Mouse (Mus musculus) R1 (cell line): ENCODE data around the gene Nktr.

Source experiments
- DNase-seq: peaks from one replicate; pipeline ENCODE4 v3.0.0-alpha.2; 2018; ENCODE audit warnings: low read depth, low spot score

Gene Nktr

GRCm38 (mm10) chr9:121761091-121761665 lies 42.2 kb downstream of the Nktr start:
- DNase-seq = no peak

GRCm38 (mm10) chr9:121761787-121762186 lies 42.8 kb downstream of the Nktr start:
- no peak for DNase-seq

GRCm38 (mm10) chr9:121762248-121762647 lies 43.3 kb downstream of the Nktr start:
- no peak for DNase-seq

GRCm38 (mm10) chr9:121762761-121763160 lies 43.8 kb downstream of the Nktr start:
- no peak for DNase-seq

- no peak for DNase-seq
These were observed 44.7 kb downstream of the Nktr start for GRCm38 (mm10) chr9:121763716-121764115.

- DNase-seq = no peak
These were observed 46.3 kb downstream of the Nktr start for GRCm38 (mm10) chr9:121765166-121765855.

- no peak for DNase-seq
These were observed 53.4 kb downstream of the Nktr start for GRCm38 (mm10) chr9:121772412-121772811.

- no peak for DNase-seq
These were observed 57.0 kb downstream of the Nktr start for GRCm38 (mm10) chr9:121775951-121776350.

- no peak for DNase-seq
These were observed 57.5 kb downstream of the Nktr start for GRCm38 (mm10) chr9:121776511-121776910.

GRCm38 (mm10) chr9:121777484-121778065 lies 58.6 kb downstream of the Nktr start, which contains the start of gene Klhl40:
TSS of gene Klhl40 (plus strand) at chr9:121777607.
- DNase-seq = peak; percentile 28

GRCm38 (mm10) chr9:121778066-121778624 lies 59.2 kb downstream of the Nktr start:
- DNase-seq = peak; percentile 39

GRCm38 (mm10) chr9:121784801-121785200 lies 65.8 kb downstream of the Nktr start:
- no peak for DNase-seq

GRCm38 (mm10) chr9:121785261-121785660 lies 66.3 kb downstream of the Nktr start:
- no peak for DNase-seq

GRCm38 (mm10) chr9:121786359-121786758 lies 67.4 kb downstream of the Nktr start:
- DNase-seq = no peak

- DNase-seq = peak; percentile 23
These were observed 72.2 kb downstream of the Nktr start for GRCm38 (mm10) chr9:121791206-121791605.

GRCm38 (mm10) chr9:121791757-121792521 lies 73.0 kb downstream of the Nktr start, which contains the start of gene Hhatl:
TSS of gene Hhatl (minus strand) at chr9:121792507.
- DNase-seq = no peak

GRCm38 (mm10) chr9:121794972-121795539 lies 76.1 kb downstream of the Nktr start:
- DNase-seq = no peak

GRCm38 (mm10) chr9:121797722-121798121 lies 78.8 kb downstream of the Nktr start:
- DNase-seq = peak; percentile 46

- DNase-seq = no peak
These were observed 80.0 kb downstream of the Nktr start for GRCm38 (mm10) chr9:121798887-121799520.

- no peak for DNase-seq
These were observed 83.8 kb downstream of the Nktr start for GRCm38 (mm10) chr9:121802747-121803146.
